Mouse (Mus musculus) left cerebral cortex, postnatal 36 days (tissue): ENCODE data around the gene Mkrn3. TPM values are rescaled to one million over a fixed set of nuclear protein-coding genes. Genes with fewer than 3 reads are reported as not detected.

Experiments
- DNase-seq, 2 experiments: peaks; one replicate each; pipeline ENCODE4 v3.0.0; 2021 to 2022; ENCODE audit warnings: low spot score in 2 of 2, mixed read lengths in 1 of 2
- intact Hi-C: fragments of 180-260 bp; cut with DNase I; formaldehyde crosslinking; loops from one replicate; pipeline ENCODE4 v1.15.1; 2025
- total RNA-seq, 2 experiments: library from RNA; stranded (reverse); gene quantifications; 2 replicates each; pipeline ENCODE4 v1.2.3; 2021

Mkrn3 gene
- total RNA-seq, 2 experiments from 2014 or later, result 1.00 to 1.4 TPM

GRCm38 (mm10) chr7:62392202-62392601 is 27.7 kb downstream of the Mkrn3 start:
- DNase-seq, result no peak

GRCm38 (mm10) chr7:62388291-62388690 is 31.6 kb downstream of the Mkrn3 start:
- DNase-seq, result no peak
- intact Hi-C loops, result no loop called here

More at GRCm38 (mm10) chr7:62392202-62392601, 27.7 kb downstream of the Mkrn3 start:
- intact Hi-C loops, result loop anchor here (5.0 kb wide), 1 partner anchor 35 kb away; no protein-coding TSS in a partner anchor

GRCm38 (mm10) chr7:62382391-62382790 is 37.5 kb downstream of the Mkrn3 start:
- intact Hi-C loops, result no loop called here

GRCm38 (mm10) chr7:62378529-62378928 is 41.4 kb downstream of the Mkrn3 start:
- no peak for DNase-seq
- intact Hi-C loops, result no loop called here

More at GRCm38 (mm10) chr7:62382391-62382790, 37.5 kb downstream of the Mkrn3 start:
- DNase-seq, result peak in 1 of 2 experiments; percentile 9

GRCm38 (mm10) chr7:62377313-62377712 is 42.6 kb downstream of the Mkrn3 start:
- DNase-seq, result no peak

GRCm38 (mm10) chr7:62376510-62377304 is 43.2 kb downstream of the Mkrn3 start, which contains the start of gene Magel2:
TSS of gene Magel2 (plus strand) at chr7:62377010.
- DNase-seq, result peak in 1 of 2 experiments; percentile 13

More at GRCm38 (mm10) chr7:62377313-62377712, 42.6 kb downstream of the Mkrn3 start:
- intact Hi-C loops, result no loop called here

GRCm38 (mm10) chr7:62375658-62376057 is 44.3 kb downstream of the Mkrn3 start:
- no peak for DNase-seq
- intact Hi-C loops, result no loop called here

More at GRCm38 (mm10) chr7:62376510-62377304, 43.2 kb downstream of the Mkrn3 start, which contains the start of gene Magel2:
- intact Hi-C loops, result no loop called here

Other genes starting within 250 kb of the Mkrn3 start
- 100 to 1,000 TPM; 120 to 126 TPM for gene Ndn, start 73.6 kb downstream of the Mkrn3 start, total RNA-seq
- gene Magel2, start 43.1 kb downstream of the Mkrn3 start, total RNA-seq, result 1 to 10 TPM in 1 of 2 experiments, under 1 TPM in 1; 0.91 to 1.7 TPM
- under 1 TPM; 0.39 TPM for gene Peg12, start 44.4 kb upstream of the Mkrn3 start, total RNA-seq